Comparison of ENCODE assay signal across 21 mouse cellular contexts in the genomic region with DNA sequence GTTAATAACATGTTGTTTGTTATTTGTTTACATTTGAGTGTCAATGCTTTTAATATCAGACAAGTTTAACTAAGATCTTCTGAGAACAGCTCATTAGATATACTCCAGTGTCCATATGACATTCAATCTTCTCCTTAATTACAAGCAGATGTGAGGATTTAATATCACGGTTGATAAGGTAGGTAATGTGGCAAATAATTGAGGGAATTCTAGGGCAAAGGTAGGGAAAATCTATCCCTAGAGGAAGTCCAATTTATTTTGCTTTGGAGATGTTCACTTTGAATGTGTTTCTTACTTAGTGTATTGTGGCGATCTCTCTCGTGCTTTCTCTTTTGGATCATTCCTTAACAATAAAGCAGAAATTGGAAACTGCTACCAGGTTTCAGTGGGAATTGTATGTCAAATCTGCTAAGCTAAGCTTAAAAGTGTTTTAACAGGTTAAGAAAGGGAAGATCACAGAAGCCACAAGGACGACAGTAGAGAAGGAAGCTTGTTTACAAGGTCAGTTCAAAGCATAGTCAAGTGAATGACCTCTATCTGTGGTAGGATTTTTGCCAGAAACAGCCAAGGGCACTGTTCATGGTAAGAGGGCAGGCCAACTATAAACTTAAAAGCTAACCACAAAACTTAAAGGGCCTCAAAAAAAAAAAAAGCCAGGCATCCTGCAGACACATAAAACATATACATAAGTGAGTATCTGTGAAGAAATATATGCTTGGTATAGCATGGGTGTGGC.
DNase-seq lines count a peak whose midpoint lies in the region; TF ChIP-seq lines count a peak whose summit lies in the region.
"Had no signal": no experiment of that assay in that cellular context is flagged by ENCODE, and none has a peak within 500 bp of the region (broad histone marks: within the 10 kb centered on the region; RNA-seq: fewer than 3 reads in every experiment).

No protein-coding gene starts in this region.

- no peaks in the 10 kb centered on the region for H3K36me3 ChIP-seq in heart, adult 2 months (ENCODE audit: control insufficient read depth, insufficient read depth, low read length)
- H3K36me3 ChIP-seq: forebrain, embryonic 10.5 days; hindbrain, embryonic 10.5 days; limb, embryonic 10.5 days; midbrain, embryonic 15.5 days; neural tube, embryonic 12.5 days; stomach, embryonic 15.5 days had no signal

- H3K27me3 ChIP-seq in heart, adult 2 months (ENCODE audit: control insufficient read depth, insufficient read depth, low read length) = no peaks in the 10 kb centered on the region
- H3K27me3 ChIP-seq: midbrain, embryonic 15.5 days; neural tube, embryonic 12.5 days; stomach, embryonic 15.5 days had no signal

- DNase-seq in heart, adult 18-20 months = peak; percentile 9 to 12
- DNase-seq in heart, adult 2 months = no peak
- DNase-seq in kidney, adult 9 months = peak; percentile 46
- DNase-seq in kidney, postnatal 4 days = no peak
- DNase-seq in ovary, adult 18-20 months (ENCODE audit: low spot score) = peak; percentile 39
- DNase-seq in ovary, postnatal 36 days (ENCODE audit: low spot score) = no peak
- DNase-seq in left cerebral cortex, postnatal 25 days (ENCODE audit: low spot score in 2 of 2) = no peak
- DNase-seq: cerebellum, adult 18-20 months; cerebellum, postnatal 14 days; gastrocnemius, postnatal 25 days; liver; liver, postnatal 0 days; thymus, postnatal 25 days had no signal

- no peak overlapping the region for H3K27ac ChIP-seq in heart, adult 2 months
- H3K27ac ChIP-seq: forebrain, embryonic 10.5 days; hindbrain, embryonic 10.5 days; left cerebral cortex, adult 2 months; limb, embryonic 10.5 days; macrophage; midbrain, embryonic 15.5 days; neural tube, embryonic 12.5 days; stomach, embryonic 15.5 days had no signal

- TF ChIP-seq POLR2A in heart, adult 2 months (IDR thresholded peaks at IDR 0.05; ENCODE audit: insufficient read depth, low read depth, low read length) = no peak

- WGBS in heart, adult 2 months = 69% methylated on average over 4 of the region's 4 CpGs

- H3K9ac ChIP-seq in heart, adult 2 months (ENCODE audit: low read depth, low read length) = no peak overlapping the region
- H3K9ac ChIP-seq: liver, postnatal 0 days; midbrain, embryonic 15.5 days; neural tube, embryonic 12.5 days; stomach, embryonic 15.5 days had no signal

- H3K4me3 ChIP-seq in heart, adult 2 months = no peak overlapping the region
- H3K4me3 ChIP-seq: forebrain, embryonic 10.5 days; hindbrain, embryonic 10.5 days; left cerebral cortex, adult 2 months; limb, embryonic 10.5 days; midbrain, embryonic 15.5 days; neural tube, embryonic 12.5 days; stomach, embryonic 15.5 days had no signal

- H3K4me1 ChIP-seq in heart, adult 2 months (ENCODE audit: control insufficient read depth, insufficient read depth, low read length) = no peaks in the 10 kb centered on the region
- H3K4me1 ChIP-seq: midbrain, embryonic 15.5 days; neural tube, embryonic 12.5 days; stomach, embryonic 15.5 days had no signal

- TF ChIP-seq CTCF in heart, adult 2 months (IDR thresholded peaks at IDR 0.05) = no peak

- intact Hi-C loops in heart, adult 2 months (cut with DNase I) = no loop called here
- intact Hi-C loops in left cerebral cortex, postnatal 25 days (cut with DNase I) = no loop called here

- H3K79me2 ChIP-seq in heart, adult 2 months (replicated peaks; ENCODE audit: control insufficient read depth, insufficient read depth, low read length) = no peaks in the 10 kb centered on the region

- TF ChIP-seq EP300 in heart, adult 2 months (IDR thresholded peaks at IDR 0.05; ENCODE audit: insufficient read depth, low read depth, low read length) = no peak

Comparison
In these comparisons a context has a peak if more than half of its experiments do, and no peak if none do; other contexts are left out.
1. DNase-seq: peak in heart, adult 18-20 months (2 of 2), kidney, adult 9 months (single experiment) and ovary, adult 18-20 months (single experiment); none in heart, adult 2 months (0 of 2), kidney, postnatal 4 days (0 of 2), ovary, postnatal 36 days (single experiment) and left cerebral cortex, postnatal 25 days (0 of 2).